Mouse (Mus musculus): Measurements from ENCODE around the gene Klf11. TPM values are rescaled to one million over a fixed set of nuclear protein-coding genes. Genes with fewer than 3 reads are reported as not detected.
"Not testable (repeated sequence)": the region's sequence is repeated elsewhere in the genome, so short reads cannot be mapped to it uniquely, and the experiment has no call there.

Klf11 gene
- total and polyA plus RNA-seq, 3 experiments = 7.2 to 9.2 (median 7.3) TPM

DNA sequence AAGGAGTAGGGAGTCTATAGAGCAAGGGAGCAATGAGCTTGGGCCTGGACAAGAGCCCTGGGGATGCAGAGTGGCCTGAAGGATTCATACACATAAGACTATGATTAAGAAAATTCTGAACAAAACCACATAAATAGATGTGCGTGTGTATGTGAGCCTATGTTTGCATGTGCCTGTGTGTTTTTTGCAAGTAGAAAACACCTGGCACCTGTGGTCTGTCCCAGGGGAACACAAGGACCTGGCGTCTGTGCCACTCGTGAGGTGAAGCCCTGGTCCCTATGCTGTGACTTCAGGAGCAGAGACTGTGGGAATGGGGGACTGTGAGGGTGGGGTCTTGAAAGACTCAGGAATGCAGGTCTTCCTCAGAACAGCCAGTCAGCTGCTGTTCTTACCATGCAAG lies 16.4 kb upstream of the Klf11 start:
- dilution Hi-C loops (cut with MboI; ENCODE audit: extremely low pct_ligation_motif_present, extremely low pct_unique_long_range_greater_than_20kb, low sequenced_read_pairs) (no loop called here), in situ Hi-C loops (cut with MboI; ENCODE audit: low pct_ligation_motif_present, low pct_unique_long_range_greater_than_20kb, low sequenced_read_pairs) (no loop called here)
- no peaks in the 10 kb centered on the region for H3K79me2 ChIP-seq (replicated peaks; ENCODE audit: control insufficient read depth, extremely low read depth, insufficient read depth, poor library complexity, severe bottlenecking)
- peaks cover 31 to 62% of the 10 kb centered on the region in 2 experiments for H3K4me1 ChIP-seq (ENCODE audit: control insufficient read depth in 1 of 2, insufficient read depth in 2 of 2)
- no peak overlapping the region for H3K4me3 ChIP-seq (replicated peaks in 1 of 3; ENCODE audit: low read depth in 2 of 3, low read length in 2 of 3, poor library complexity in 1 of 3)
- TF ChIP-seq EP300 (IDR thresholded peaks at IDR 0.05; ENCODE audit: low read length) (no peak), USF2 (conservative IDR thresholded peaks at IDR 0.05; ENCODE audit: low read depth, low read length) (no peak), KAT2A (IDR thresholded peaks at IDR 0.05; ENCODE audit: insufficient replicate concordance, low read length) (no peak), USF1 (IDR thresholded peaks at IDR 0.05; ENCODE audit: low read depth, low read length) (no peak), CHD2 (IDR thresholded peaks at IDR 0.05; ENCODE audit: low read length) (no peak), CHD1 (IDR thresholded peaks at IDR 0.05; ENCODE audit: low read depth, low read length) (no peak), SMC3 (IDR thresholded peaks at IDR 0.05; ENCODE audit: low read depth, low read length) (no peak), TCF12 (IDR thresholded peaks at IDR 0.05; ENCODE audit: low read depth, low read length) (peak; percentile 55; the same call in 1 of the 2 replicates), BHLHE40 (IDR thresholded peaks at IDR 0.05; ENCODE audit: low read depth, low read length) (peak; percentile 51; the same call in 1 of the 2 replicates), MXI1 (IDR thresholded peaks at IDR 0.05; ENCODE audit: low read depth, low read length) (no peak)
- no peak overlapping the region for H3K4me2 ChIP-seq (ENCODE audit: insufficient read depth, low read depth, poor library complexity, severe bottlenecking)
- no peaks in the 10 kb centered on the region for H3K27me3 ChIP-seq (replicated peaks)
- H3K36me3 ChIP-seq (replicated peaks in 1 of 2; ENCODE audit: control insufficient read depth in 1 of 2, insufficient read depth in 1 of 2, low read length in 1 of 2) = no peaks in the 10 kb centered on the region
- no peak overlapping the region; the same call in 1 of the 2 replicates for H3K9ac ChIP-seq (ENCODE audit: insufficient read depth, low read depth)
- H3K9me3 ChIP-seq (replicated peaks; ENCODE audit: low read length) = no peaks in the 10 kb centered on the region
- no peak overlapping the region for H3K27ac ChIP-seq (ENCODE audit: insufficient read depth, low read depth)
- no peak for DNase-seq (ENCODE audit: extremely low read depth)

DNA sequence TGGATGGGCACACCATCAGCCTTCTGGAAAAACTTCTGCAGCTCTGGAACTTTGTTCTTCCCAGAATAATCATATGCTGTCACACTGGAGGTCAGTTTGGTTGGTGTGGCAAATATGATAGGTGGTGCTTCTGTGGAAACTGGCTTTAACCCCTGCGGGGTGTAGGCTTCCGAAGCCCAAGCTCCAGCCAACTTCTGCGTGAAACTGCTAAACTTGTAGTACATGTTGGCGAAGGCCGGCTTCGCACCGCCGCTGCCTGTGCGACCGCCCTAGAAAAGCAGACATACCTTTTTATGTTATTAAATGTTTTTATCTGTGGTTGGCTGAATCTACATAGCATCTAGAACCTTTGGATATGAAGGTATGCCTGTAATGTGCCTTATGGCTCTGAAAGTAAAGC lies 12.3 kb upstream of the Klf11 start:
- H3K4me2 ChIP-seq (ENCODE audit: insufficient read depth, low read depth, poor library complexity, severe bottlenecking); H3K36me3 ChIP-seq (replicated peaks in 1 of 2; ENCODE audit: control insufficient read depth in 1 of 2, insufficient read depth in 1 of 2, low read length in 1 of 2); H3K79me2 ChIP-seq (replicated peaks; ENCODE audit: control insufficient read depth, extremely low read depth, insufficient read depth, poor library complexity, severe bottlenecking); dilution Hi-C loops (cut with MboI; ENCODE audit: extremely low pct_ligation_motif_present, extremely low pct_unique_long_range_greater_than_20kb, low sequenced_read_pairs); H3K27ac ChIP-seq (ENCODE audit: insufficient read depth, low read depth); H3K27me3 ChIP-seq (replicated peaks); H3K9me3 ChIP-seq (replicated peaks; ENCODE audit: low read length); DNase-seq (ENCODE audit: extremely low read depth); H3K9ac ChIP-seq (ENCODE audit: insufficient read depth, low read depth); H3K4me3 ChIP-seq (replicated peaks in 1 of 3; ENCODE audit: low read depth in 2 of 3, low read length in 2 of 3, poor library complexity in 1 of 3); in situ Hi-C loops (cut with MboI; ENCODE audit: low pct_ligation_motif_present, low pct_unique_long_range_greater_than_20kb, low sequenced_read_pairs): not testable (repeated sequence)
- H3K4me1 ChIP-seq (ENCODE audit: control insufficient read depth in 1 of 2, insufficient read depth in 2 of 2) = peaks cover 14 to 40% of the 10 kb centered on the region in 2 experiments

DNA sequence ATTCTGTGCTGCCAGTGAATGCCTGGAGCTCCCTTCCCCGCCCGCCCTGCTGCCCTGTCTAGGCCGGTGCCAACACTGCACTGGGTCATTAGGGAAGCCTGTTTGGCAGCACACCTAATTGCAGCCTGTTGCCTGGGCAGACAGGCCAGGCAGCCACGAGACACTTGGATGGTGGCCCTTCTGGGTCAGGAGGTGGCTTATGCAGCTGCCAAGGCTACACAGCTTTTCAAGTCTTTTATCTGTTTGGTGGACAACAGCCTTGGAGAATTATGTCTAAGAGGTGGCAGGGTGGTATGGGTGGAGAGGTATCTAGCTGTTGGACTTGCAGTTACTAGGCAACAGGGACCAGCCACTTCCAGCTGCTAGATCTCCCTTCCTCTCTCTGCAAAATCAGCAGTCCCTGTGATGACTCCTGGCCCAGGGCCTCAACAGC lies 8.7 kb upstream of the Klf11 start:
- no peaks in the 10 kb centered on the region for H3K36me3 ChIP-seq (replicated peaks in 1 of 2; ENCODE audit: control insufficient read depth in 1 of 2, insufficient read depth in 1 of 2, low read length in 1 of 2)
- TF ChIP-seq TBP (conservative IDR thresholded peaks at IDR 0.05; ENCODE audit: low read depth, low read length) (no peak), TCF12 (IDR thresholded peaks at IDR 0.05; ENCODE audit: low read depth, low read length) (no peak), ETS1 (conservative IDR thresholded peaks at IDR 0.05; ENCODE audit: low read depth, low read length) (no peak), ZNF384 (IDR thresholded peaks at IDR 0.05; ENCODE audit: low read depth, low read length) (no peak), KAT2A (IDR thresholded peaks at IDR 0.05; ENCODE audit: insufficient replicate concordance, low read length) (no peak), CHD1 (IDR thresholded peaks at IDR 0.05; ENCODE audit: low read depth, low read length) (no peak), IRF4 (IDR thresholded peaks at IDR 0.05; ENCODE audit: low read depth, low read length) (no peak), ZC3H11A (IDR thresholded peaks at IDR 0.05; ENCODE audit: low read depth, low read length) (no peak), POLR2A (IDR thresholded peaks at IDR 0.05; ENCODE audit: low read depth, low read length) (no peak), PAX5 (IDR thresholded peaks at IDR 0.05; ENCODE audit: low read length) (no peak), SMC3 (IDR thresholded peaks at IDR 0.05; ENCODE audit: low read depth, low read length) (no peak), MAZ (IDR thresholded peaks at IDR 0.05; ENCODE audit: low read depth, low read length) (no peak), MXI1 (IDR thresholded peaks at IDR 0.05; ENCODE audit: low read depth, low read length) (no peak), NELFE (IDR thresholded peaks at IDR 0.05; ENCODE audit: low read depth, low read length) (no peak), BHLHE40 (IDR thresholded peaks at IDR 0.05; ENCODE audit: low read depth, low read length) (no peak), E2F4 (IDR thresholded peaks at IDR 0.05; ENCODE audit: insufficient replicate concordance, low read depth, low read length) (no peak), MEF2A (IDR thresholded peaks at IDR 0.05; ENCODE audit: borderline replicate concordance, low read depth, low read length) (no peak), HCFC1 (IDR thresholded peaks at IDR 0.05; ENCODE audit: low read depth, low read length) (no peak), RCOR1 (conservative IDR thresholded peaks at IDR 0.05; ENCODE audit: low read depth, low read length) (no peak)
- no peaks in the 10 kb centered on the region for H3K79me2 ChIP-seq (replicated peaks; ENCODE audit: control insufficient read depth, extremely low read depth, insufficient read depth, poor library complexity, severe bottlenecking)
- H3K9me3 ChIP-seq (replicated peaks; ENCODE audit: low read length) = no peaks in the 10 kb centered on the region
- no peak overlapping the region for H3K4me2 ChIP-seq (ENCODE audit: insufficient read depth, low read depth, poor library complexity, severe bottlenecking)
- no peaks in the 10 kb centered on the region for H3K27me3 ChIP-seq (replicated peaks)
- in situ Hi-C loops (cut with MboI; ENCODE audit: low pct_ligation_motif_present, low pct_unique_long_range_greater_than_20kb, low sequenced_read_pairs) = no loop called here
- no peak overlapping the region for H3K4me3 ChIP-seq (replicated peaks in 1 of 3; ENCODE audit: low read depth in 2 of 3, low read length in 2 of 3, poor library complexity in 1 of 3)
- dilution Hi-C loops (cut with MboI; ENCODE audit: extremely low pct_ligation_motif_present, extremely low pct_unique_long_range_greater_than_20kb, low sequenced_read_pairs) = no loop called here
- DNase-seq (ENCODE audit: extremely low read depth) = no peak
- no peak overlapping the region for H3K9ac ChIP-seq (ENCODE audit: insufficient read depth, low read depth)
- peaks cover 6 to 28% of the 10 kb centered on the region in 2 experiments for H3K4me1 ChIP-seq (ENCODE audit: control insufficient read depth in 1 of 2, insufficient read depth in 2 of 2)
- no peak overlapping the region for H3K27ac ChIP-seq (ENCODE audit: insufficient read depth, low read depth)
